Mouse (Mus musculus) CH12.LX (cell line): ENCODE results near the gene Eri3. TPM values are rescaled to one million over a fixed set of nuclear protein-coding genes. Genes with fewer than 3 reads are reported as not detected.

Experiments
- DNase-seq: peaks from one replicate; pipeline ENCODE4 v3.0.0-alpha.2; 2013; ENCODE audit errors: extremely low read depth
- H3K27ac ChIP-seq: 2 replicates; pipeline ENCODE4 v1.5.1; 2012; ENCODE audit warnings: low read depth, mild to moderate bottlenecking, control low read depth, moderate library complexity; ENCODE audit not compliant: insufficient read depth
- H3K27me3 ChIP-seq: replicated peaks from 2 replicates; pipeline ENCODE3; 2012; ENCODE audit warnings: inconsistent platforms
- H3K36me3 ChIP-seq, 2 experiments: replicated peaks in 1 of 2; 2 replicates each; pipeline versions ENCODE3 to v1.6.1; 2012; ENCODE audit warnings: inconsistent platforms in 1 of 2, low read length in 1 of 2, mild to moderate bottlenecking in 1 of 2, mixed read lengths in 1 of 2, moderate library complexity in 1 of 2; ENCODE audit not compliant: control insufficient read depth in 1 of 2, insufficient read depth in 1 of 2
- H3K4me1 ChIP-seq, 2 experiments: 2 replicates each; pipeline ENCODE4 v1.6.1; 2012; ENCODE audit warnings: inconsistent platforms in 1 of 2, moderate library complexity in 1 of 2; ENCODE audit not compliant: insufficient read depth in 2 of 2, control insufficient read depth in 1 of 2
- H3K4me2 ChIP-seq: 2 replicates; pipeline ENCODE4 v1.6.1; 2012; ENCODE audit warnings: low read depth, mild to moderate bottlenecking, control low read depth; ENCODE audit not compliant: poor library complexity, insufficient read depth, severe bottlenecking
- H3K4me3 ChIP-seq, 3 experiments: fragments of 150-350 bp in 1 of 3; sonication (generic) in 1 of 3; replicated peaks in 1 of 3; 2 replicates each; pipeline versions ENCODE3 to v1.5.1; 2011 to 2012; ENCODE audit warnings: low read depth in 2 of 3, low read length in 2 of 3, mild to moderate bottlenecking in 2 of 3, moderate library complexity in 2 of 3, control low read depth in 1 of 3, improper control_type of control experiment in 1 of 3, inconsistent platforms in 1 of 3, mixed read lengths in 1 of 3; ENCODE audit not compliant: poor library complexity in 1 of 3
- H3K79me2 ChIP-seq: replicated peaks from 2 replicates; pipeline ENCODE4 v1.6.1; 2012; ENCODE audit warnings: mild to moderate bottlenecking, moderate library complexity; ENCODE audit not compliant: control insufficient read depth, poor library complexity, insufficient read depth, severe bottlenecking; ENCODE audit errors: extremely low read depth
- H3K9ac ChIP-seq: 2 replicates; pipeline ENCODE4 v1.6.1; 2012; ENCODE audit warnings: low read depth, mild to moderate bottlenecking, control low read depth, moderate library complexity; ENCODE audit not compliant: insufficient read depth
- H3K9me3 ChIP-seq: replicated peaks from 2 replicates; pipeline ENCODE3; 2012; ENCODE audit warnings: low read length, inconsistent platforms, mixed read lengths
- CTCF ChIP-seq, 2 experiments: IDR thresholded peaks in 1 of 2; conservative IDR thresholded peaks in 1 of 2; 2 replicates each; pipeline ENCODE4 v1.5.1; 2011 to 2012; ENCODE audit warnings: low read depth in 2 of 2, low read length in 2 of 2, improper control_type of control experiment in 1 of 2, inconsistent platforms in 1 of 2, mild to moderate bottlenecking in 1 of 2, moderate library complexity in 1 of 2
- E2F4 ChIP-seq: IDR thresholded peaks from 2 replicates; pipeline ENCODE4 v1.6.1; 2011; ENCODE audit warnings: low read depth, low read length, improper control_type of control experiment; ENCODE audit not compliant: insufficient replicate concordance
- EP300 ChIP-seq: IDR thresholded peaks from 2 replicates; pipeline ENCODE4 v1.6.1; 2011; ENCODE audit warnings: low read length, improper control_type of control experiment
- ETS1 ChIP-seq: conservative IDR thresholded peaks from 2 replicates; pipeline ENCODE4 v1.6.1; 2012; ENCODE audit warnings: low read depth, mild to moderate bottlenecking, inconsistent platforms, low read length, improper control_type of control experiment, moderate library complexity
- GABPA ChIP-seq: IDR thresholded peaks from 2 replicates; pipeline ENCODE4 v1.6.1; 2012; ENCODE audit warnings: low read depth, low read length, improper control_type of control experiment, inconsistent platforms; ENCODE audit not compliant: insufficient replicate concordance
- HCFC1 ChIP-seq: IDR thresholded peaks from 2 replicates; pipeline ENCODE4 v1.6.1; 2012; ENCODE audit warnings: low read depth, mild to moderate bottlenecking, inconsistent platforms, low read length, improper control_type of control experiment
- JUN ChIP-seq: IDR thresholded peaks from 2 replicates; pipeline ENCODE4 v1.6.1; 2011; ENCODE audit warnings: low read depth, mild to moderate bottlenecking, low read length, improper control_type of control experiment, moderate library complexity; ENCODE audit not compliant: insufficient read depth
- MAX ChIP-seq: IDR thresholded peaks from 2 replicates; pipeline ENCODE4 v1.6.1; 2011; ENCODE audit warnings: low read length, improper control_type of control experiment
- MAZ ChIP-seq: IDR thresholded peaks from 2 replicates; pipeline ENCODE4 v1.6.1; 2012; ENCODE audit warnings: low read depth, mild to moderate bottlenecking, inconsistent platforms, low read length, improper control_type of control experiment, moderate library complexity
- MEF2A ChIP-seq: IDR thresholded peaks from 2 replicates; pipeline ENCODE4 v1.6.1; 2014; ENCODE audit warnings: low read depth, mild to moderate bottlenecking, inconsistent platforms, low read length, improper control_type of control experiment, borderline replicate concordance
- NRF1 ChIP-seq: IDR thresholded peaks from 2 replicates; pipeline ENCODE4 v1.6.1; 2014; ENCODE audit warnings: low read depth, mild to moderate bottlenecking, inconsistent platforms, low read length, improper control_type of control experiment, moderate library complexity
- POLR2A ChIP-seq: IDR thresholded peaks from 2 replicates; pipeline ENCODE4 v1.6.1; 2011; ENCODE audit warnings: low read depth, mild to moderate bottlenecking, improper control_type of control experiment, low read length
- POLR2AphosphoS2 ChIP-seq: IDR thresholded peaks from 2 replicates; pipeline ENCODE4 v1.6.1; 2011; ENCODE audit warnings: low read depth, low read length, improper control_type of control experiment
- RAD21 ChIP-seq: IDR thresholded peaks from 2 replicates; pipeline ENCODE4 v1.6.1; 2011; ENCODE audit warnings: low read depth, mild to moderate bottlenecking, low read length, improper control_type of control experiment, moderate library complexity
- SIN3A ChIP-seq: IDR thresholded peaks from 2 replicates; pipeline ENCODE4 v1.6.1; 2012; ENCODE audit warnings: low read length, improper control_type of control experiment, inconsistent platforms
- SMC3 ChIP-seq: IDR thresholded peaks from 2 replicates; pipeline ENCODE4 v1.6.1; 2011; ENCODE audit warnings: low read depth, low read length, improper control_type of control experiment
- USF2 ChIP-seq: conservative IDR thresholded peaks from 2 replicates; pipeline ENCODE4 v1.6.1; 2011; ENCODE audit warnings: low read depth, low read length, improper control_type of control experiment
- dilution Hi-C: fragments of 300-500 bp; cut with MboI; formaldehyde crosslinking; loops from 2 replicates; pipeline ENCODE4 v1.14.3; 2020; ENCODE audit warnings: low sequenced_read_pairs; ENCODE audit not compliant: extremely low pct_unique_long_range_greater_than_20kb, extremely low pct_ligation_motif_present
- in situ Hi-C: fragments of 300-500 bp; cut with MboI; formaldehyde crosslinking; loops from 3 replicates; pipeline ENCODE4 v1.14.3; 2019; ENCODE audit warnings: low sequenced_read_pairs, low pct_ligation_motif_present, low pct_unique_long_range_greater_than_20kb, mixed read lengths
- polyA plus RNA-seq: library from polyadenylated mRNA; unstranded; fragments of >175 nt; gene quantifications from 2 replicates; pipeline ENCODE4 v1.2.1, GENCODE M21; 2012; ENCODE audit warnings: low read depth; ENCODE audit not compliant: insufficient read length
- total RNA-seq, 2 experiments: library from RNA; depleted of rRNA; stranded (reverse); fragments of 300-350 nt in 1 of 2; fragments of >200 nt in 1 of 2; gene quantifications; 2 replicates each; pipeline ENCODE4 v1.2.3; 2012 to 2014

Eri3 gene
- total and polyA plus RNA-seq, 3 experiments, result 31.2 to 38.0 (median 31.9) TPM

DNA sequence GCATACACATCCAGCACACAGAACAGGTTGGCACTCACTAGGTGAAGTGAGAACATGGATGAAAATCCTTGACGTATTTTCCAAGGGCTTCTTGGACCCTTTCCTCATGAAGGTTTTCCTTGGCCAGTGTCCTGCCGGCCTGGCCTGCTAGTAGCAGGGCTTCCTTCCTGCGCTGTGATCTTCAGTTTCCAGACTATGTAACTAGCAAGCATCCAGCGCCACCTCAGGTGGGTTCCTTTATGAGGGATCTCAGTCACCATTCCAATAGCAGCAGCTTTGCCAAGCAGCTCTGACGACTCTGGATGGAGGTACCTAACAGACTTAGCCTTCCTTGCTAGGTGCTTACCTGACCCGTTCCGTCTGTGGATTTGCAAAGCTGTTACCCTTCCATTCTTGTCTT, 119.7 kb downstream of the Eri3 start:
- Histone ChIP-seq H3K27ac (no peak overlapping the region), H3K4me3 (no peak overlapping the region), H3K4me2 (no peak overlapping the region), H3K79me2 (no peaks in the 10 kb centered on the region), H3K9ac (no peak overlapping the region), H3K9me3 (no peaks in the 10 kb centered on the region), H3K27me3 (no peaks in the 10 kb centered on the region), H3K36me3 (peaks cover 18 to 62% of the 10 kb centered on the region in 2 experiments), H3K4me1 (no peaks in the 10 kb centered on the region)
- dilution Hi-C loops (no loop called here), in situ Hi-C loops (no loop called here)
- no peak for DNase-seq
- TF ChIP-seq POLR2A, result no peak
- no peak for TF ChIP-seq MAX
- TF ChIP-seq MEF2A, result no peak
- no peak for TF ChIP-seq EP300
- TF ChIP-seq POLR2AphosphoS2, result no peak
- TF ChIP-seq E2F4, result no peak
- TF ChIP-seq CTCF (conservative IDR thresholded peaks at IDR 0.05 in 1 of 2, IDR thresholded peaks at IDR 0.05 in 1 of 2; ENCODE audit: low read depth in 2 of 2, low read length in 2 of 2), result no peak
- TF ChIP-seq JUN, result no peak
- TF ChIP-seq NRF1, result no peak
- TF ChIP-seq ETS1, result no peak
- TF ChIP-seq USF2, result no peak
- TF ChIP-seq, all 38 proteins: peak for 0

DNA sequence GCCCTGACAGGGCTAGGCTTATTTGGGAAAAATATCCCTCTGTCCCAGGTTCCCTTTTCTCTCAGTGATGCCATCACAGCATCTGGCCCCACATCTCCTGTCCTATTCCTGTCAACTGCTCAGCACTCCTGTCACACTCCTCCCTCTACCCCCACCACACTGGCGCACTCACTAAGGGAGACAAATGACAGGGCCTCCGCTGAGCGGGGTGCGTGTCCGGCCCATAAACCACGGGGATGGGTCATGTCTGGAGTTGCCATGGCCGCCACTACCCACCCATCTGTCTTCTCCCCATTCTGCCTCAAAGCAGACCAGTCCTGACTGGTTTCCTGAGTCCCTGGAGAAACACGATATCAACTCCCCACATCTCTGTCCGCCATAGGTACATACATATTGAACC, 121.9 kb downstream of the Eri3 start:
- no peak overlapping the region for H3K4me2 ChIP-seq
- TF ChIP-seq SMC3, result no peak
- TF ChIP-seq MAZ, result no peak
- no peak for TF ChIP-seq HCFC1
- TF ChIP-seq GABPA, result no peak
- no peak for TF ChIP-seq SIN3A
- TF ChIP-seq RAD21, result no peak
- H3K4me3 ChIP-seq, result no peak overlapping the region
- no peaks in the 10 kb centered on the region for H3K27me3 ChIP-seq
- no peak for DNase-seq
- H3K79me2 ChIP-seq, result no peaks in the 10 kb centered on the region
- no peaks in the 10 kb centered on the region for H3K9me3 ChIP-seq
- peaks cover 36 to 77% of the 10 kb centered on the region in 2 experiments for H3K36me3 ChIP-seq
- peaks cover 0 to 2% of the 10 kb centered on the region in 2 experiments; a peak in 1 of 4 replicates for H3K4me1 ChIP-seq
- H3K9ac ChIP-seq, result no peak overlapping the region
- H3K27ac ChIP-seq, result no peak overlapping the region
- dilution Hi-C loops (no loop called here), in situ Hi-C loops (no loop called here)
